ENCODE assay signal across 20 mouse cellular contexts in the genomic region with DNA sequence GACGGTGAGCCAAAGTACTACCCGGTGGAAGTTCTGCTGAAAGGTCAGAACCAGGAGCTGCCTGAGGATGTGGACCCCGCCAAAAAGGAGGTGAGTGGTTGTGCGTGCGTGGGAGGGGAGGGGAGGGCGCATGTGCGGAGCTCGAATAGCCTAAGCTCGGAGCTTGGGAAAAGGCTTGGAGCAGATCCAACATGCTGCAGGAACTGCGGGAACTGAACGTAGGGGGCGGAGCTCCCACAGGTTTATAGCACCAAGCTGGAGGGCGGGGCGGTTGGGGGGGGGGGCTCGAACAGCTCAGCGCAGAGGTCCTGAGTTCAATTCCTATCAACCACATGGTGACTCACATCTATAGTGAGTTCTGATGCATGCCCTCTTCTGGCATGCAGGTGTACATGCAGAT. TPM values are rescaled to one million over a fixed set of nuclear protein-coding genes. Genes with fewer than 3 reads are reported as not detected.
"Had no signal": no experiment of that assay in that cellular context is flagged by ENCODE, and none has a peak within 500 bp of the region (broad histone marks: within the 10 kb centered on the region; RNA-seq: fewer than 3 reads in every experiment).

No protein-coding gene starts in this region.

- DNase-seq: lung, adult 18-20 months; lung, embryonic 14.5 days; lung, postnatal 10 days; lung, postnatal 4 days; right cerebral cortex, postnatal 14 days; thymus, adult 18-20 months; thymus, postnatal 14 days; thymus, postnatal 36 days had no signal

- ATAC-seq: midbrain, embryonic 13.5 days; midbrain, embryonic 15.5 days had no signal

- H3K9ac ChIP-seq: liver, embryonic 14.5 days; lung, embryonic 14.5 days; midbrain, embryonic 13.5 days; midbrain, embryonic 15.5 days; neural tube, embryonic 12.5 days; stomach, embryonic 15.5 days had no signal

- H3K27ac ChIP-seq: liver, embryonic 14.5 days; midbrain, embryonic 10.5 days; midbrain, embryonic 13.5 days; midbrain, embryonic 15.5 days; neural tube, embryonic 12.5 days; stomach, embryonic 15.5 days had no signal

- H3K27me3 ChIP-seq: midbrain, embryonic 13.5 days; midbrain, embryonic 15.5 days; neural tube, embryonic 12.5 days; stomach, embryonic 15.5 days had no signal

- H3K4me3 ChIP-seq: midbrain, embryonic 10.5 days; midbrain, embryonic 13.5 days; midbrain, embryonic 15.5 days; neural tube, embryonic 12.5 days; stomach, embryonic 15.5 days had no signal

- H3K4me2 ChIP-seq: lung, embryonic 14.5 days; midbrain, embryonic 13.5 days; midbrain, embryonic 15.5 days; neural tube, embryonic 12.5 days; stomach, embryonic 15.5 days had no signal

- H3K4me1 ChIP-seq: midbrain, embryonic 13.5 days; midbrain, embryonic 15.5 days; neural tube, embryonic 12.5 days; stomach, embryonic 15.5 days had no signal

- H3K9me3 ChIP-seq: midbrain, embryonic 10.5 days; midbrain, embryonic 13.5 days; midbrain, embryonic 15.5 days; neural tube, embryonic 12.5 days; stomach, embryonic 15.5 days had no signal

RNA-seq across cellular contexts. Expression of a gene that starts 17.9 kb away (rescaled TPM):
- polyA plus RNA-seq: liver, embryonic 16.5 days had no signal

RNA-seq across cellular contexts. Expression of a gene that starts 22.9 kb away (rescaled TPM):
- total RNA-seq: megakaryocyte, adult 5-6 weeks; megakaryocyte-erythroid progenitor cell, adult 5-6 weeks had no signal
- polyA plus RNA-seq: thymus, postnatal 0 days had no signal

RNA-seq across cellular contexts. Expression of a gene that starts 29.6 kb away (rescaled TPM):
- total RNA-seq: megakaryocyte, adult 5-6 weeks; megakaryocyte-erythroid progenitor cell, adult 5-6 weeks; neutrophil, adult 5-6 weeks had no signal
- polyA plus RNA-seq: lung, embryonic 14.5 days; neural tube, embryonic 14.5 days had no signal
